Mouse (Mus musculus) hindbrain, embryonic 10.5 days (tissue): ENCODE measurements at regions not wholly inside any gene's neighbourhood (a gene's known extent, or its start where the extent isn't known, plus 50 kb on each side); places are given as distances from the start of the nearest gene placed in this dataset.
"Not testable (repeated sequence)": the region's sequence is repeated elsewhere in the genome, so short reads cannot be mapped to it uniquely, and the experiment has no call there.

Experiments
- DNase-seq: peaks from one replicate; pipeline ENCODE4 v3.0.0-alpha.2; 2017; ENCODE audit warnings: low spot score
- H3K27ac ChIP-seq: fragments of 300-500 bp; sonication (generic); 2 replicates; pipeline ENCODE4 v1.5.1; 2016; ENCODE audit warnings: mild to moderate bottlenecking, moderate library complexity
- H3K27me3 ChIP-seq: fragments of 300-500 bp; sonication (generic); 2 replicates; pipeline ENCODE4 v1.6.1; 2016; ENCODE audit warnings: mild to moderate bottlenecking; ENCODE audit not compliant: poor library complexity, insufficient read depth, severe bottlenecking
- H3K36me3 ChIP-seq: fragments of 300-500 bp; sonication (generic); 2 replicates; pipeline ENCODE4 v1.6.1; 2016; ENCODE audit warnings: mild to moderate bottlenecking, moderate library complexity
- H3K4me1 ChIP-seq: fragments of 300-500 bp; sonication (generic); replicated peaks from 2 replicates; pipeline ENCODE4 v1.6.1; 2016; ENCODE audit warnings: mild to moderate bottlenecking
- H3K4me3 ChIP-seq: fragments of 300-500 bp; sonication (generic); 2 replicates; pipeline ENCODE4 v1.5.1; 2016; ENCODE audit warnings: mild to moderate bottlenecking, moderate library complexity
- H3K9me3 ChIP-seq: fragments of 300-500 bp; sonication (generic); 2 replicates; pipeline ENCODE4 v1.6.1; 2016; ENCODE audit warnings: mild to moderate bottlenecking, moderate library complexity
- WGBS: fragments of 180-500 bp; shearing (Covaris S2); methylation state at CpG from one replicate; pipeline ENCODE4 v1.1.7; 2016; 5-methylcytosine and 5-hydroxymethylcytosine counted together

DNA sequence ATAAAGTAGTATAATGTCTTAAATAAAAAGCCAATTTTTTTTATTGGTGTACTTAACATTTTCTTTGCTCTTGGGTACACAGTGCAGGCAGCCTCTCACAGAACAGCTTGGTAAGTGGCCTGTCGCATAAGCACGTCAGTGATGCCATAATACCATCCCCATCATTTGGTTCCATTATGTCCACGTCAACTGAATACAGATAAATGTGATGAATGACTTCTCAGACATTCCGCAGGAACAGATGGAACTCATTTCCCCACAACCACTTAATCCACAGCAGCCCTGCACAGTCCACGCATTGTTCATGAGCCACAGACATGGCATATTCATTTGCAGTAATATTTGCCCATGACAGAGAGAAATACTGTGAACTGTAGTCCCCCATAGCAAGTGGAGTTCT is 127.6 kb upstream of the Dlgap1 start:
- Histone ChIP-seq H3K27me3 (no peaks in the 10 kb centered on the region), H3K4me1 (no peaks in the 10 kb centered on the region), H3K27ac (no peak overlapping the region), H3K36me3 (no peaks in the 10 kb centered on the region), H3K4me3 (no peak overlapping the region), H3K9me3 (no peaks in the 10 kb centered on the region)
- 76% methylated on average over 5 of the region's 5 CpGs for WGBS
- no peak for DNase-seq

DNA sequence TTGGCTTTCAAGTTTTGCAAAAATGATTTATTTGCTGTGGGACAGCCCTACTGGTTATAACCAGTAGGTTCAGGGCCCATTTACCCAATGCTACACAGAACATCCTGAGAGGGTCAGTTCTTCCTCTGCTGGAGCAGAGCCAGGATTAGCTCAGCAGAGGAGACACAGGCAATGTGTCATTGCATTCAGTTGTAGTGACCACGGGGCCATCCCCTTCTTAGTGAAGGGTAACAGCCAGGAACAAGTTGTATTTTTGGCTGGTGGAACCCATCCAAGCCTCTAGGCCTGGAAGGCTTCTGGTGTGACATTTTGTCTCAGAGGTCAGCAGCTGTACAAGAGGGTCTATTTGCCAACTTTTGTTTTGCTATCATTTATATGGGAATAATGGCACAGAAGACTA is 120.6 kb upstream of the Dlgap1 start:
- H3K4me1 ChIP-seq = no peaks in the 10 kb centered on the region
- no peaks in the 10 kb centered on the region for H3K9me3 ChIP-seq
- 79% methylated on average over 1 of the region's 1 CpGs for WGBS
- H3K4me3 ChIP-seq = no peak overlapping the region
- no peak overlapping the region for H3K27ac ChIP-seq
- H3K36me3 ChIP-seq = no peaks in the 10 kb centered on the region
- H3K27me3 ChIP-seq = no peaks in the 10 kb centered on the region
- DNase-seq = no peak

DNA sequence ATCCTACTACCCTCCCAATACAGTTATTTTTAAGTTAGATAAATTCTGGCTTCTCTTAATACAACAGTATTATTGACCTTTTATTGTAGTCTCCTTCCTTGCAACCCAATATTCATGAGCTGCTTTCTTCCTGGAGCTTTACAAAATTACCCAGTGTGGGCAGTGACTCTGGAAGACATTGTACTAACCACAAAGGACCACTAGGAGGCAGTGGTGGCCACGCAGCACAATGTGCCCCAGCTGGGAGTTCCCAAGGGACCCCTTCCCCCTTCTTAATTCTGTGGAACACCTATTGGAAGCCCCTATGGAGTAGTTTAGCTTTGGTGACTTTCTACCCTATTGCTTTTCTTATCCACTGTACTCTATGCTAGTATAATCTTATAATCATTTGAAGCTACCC is 118.8 kb upstream of the Dlgap1 start:
- H3K9me3 ChIP-seq = no peaks in the 10 kb centered on the region
- H3K4me1 ChIP-seq = no peaks in the 10 kb centered on the region
- H3K27ac ChIP-seq = no peak overlapping the region
- H3K4me3 ChIP-seq = no peak overlapping the region
- 32% methylated on average over 1 of the region's 1 CpGs for WGBS
- no peaks in the 10 kb centered on the region for H3K36me3 ChIP-seq
- H3K27me3 ChIP-seq = no peaks in the 10 kb centered on the region
- DNase-seq = no peak

DNA sequence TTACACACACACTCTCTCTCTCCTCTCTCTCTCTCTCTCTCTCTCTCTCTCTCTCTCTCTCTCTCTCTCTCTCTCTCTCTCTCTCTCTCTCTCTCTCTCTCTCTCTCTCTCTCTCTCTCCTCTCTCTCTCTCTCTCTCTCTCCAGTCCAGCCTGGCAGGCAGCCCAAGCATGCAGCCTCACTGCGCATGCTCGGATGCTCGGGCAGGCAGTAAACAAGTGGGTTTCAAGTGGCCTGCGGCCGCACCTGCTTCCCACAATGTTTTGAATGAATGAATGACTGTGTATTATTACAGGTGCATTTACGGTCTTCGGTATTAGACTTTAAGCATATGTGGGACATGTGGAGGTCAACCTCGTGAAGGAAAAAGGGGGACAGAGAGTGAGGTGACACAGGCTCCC is 88.9 kb upstream of the Dlgap1 start:
- H3K27ac ChIP-seq, H3K4me3 ChIP-seq, DNase-seq, H3K27me3 ChIP-seq, H3K9me3 ChIP-seq, H3K36me3 ChIP-seq, H3K4me1 ChIP-seq: not testable (repeated sequence)
- 92% methylated on average over 8 of the region's 8 CpGs for WGBS

DNA sequence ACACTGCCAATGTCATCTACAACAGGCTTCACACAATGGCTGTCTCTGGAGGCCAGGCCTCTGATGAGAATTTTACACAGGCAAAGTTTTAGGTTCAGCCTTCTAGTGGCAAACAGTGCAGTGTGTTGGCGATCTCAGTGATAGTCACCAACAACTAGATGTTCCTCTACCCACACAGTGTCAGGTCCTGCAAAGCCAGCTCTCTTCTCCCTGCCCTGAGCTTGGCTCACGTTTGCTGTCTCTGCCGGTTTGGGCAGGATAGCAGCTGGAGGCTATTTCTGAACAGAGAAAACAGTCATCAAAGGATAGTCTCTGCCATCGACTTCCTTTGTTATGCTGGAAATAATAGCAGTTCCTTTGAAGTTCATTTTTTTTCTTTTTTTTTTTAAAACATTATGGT is 74.9 kb upstream of the Dlgap1 start:
- Histone ChIP-seq H3K4me1 (no peaks in the 10 kb centered on the region), H3K4me3 (no peak overlapping the region), H3K27me3 (no peaks in the 10 kb centered on the region), H3K36me3 (no peaks in the 10 kb centered on the region), H3K9me3 (no peaks in the 10 kb centered on the region), H3K27ac (no peak overlapping the region)
- no peak for DNase-seq
- 60% methylated on average over 4 of the region's 4 CpGs for WGBS
